In the genomic region with DNA sequence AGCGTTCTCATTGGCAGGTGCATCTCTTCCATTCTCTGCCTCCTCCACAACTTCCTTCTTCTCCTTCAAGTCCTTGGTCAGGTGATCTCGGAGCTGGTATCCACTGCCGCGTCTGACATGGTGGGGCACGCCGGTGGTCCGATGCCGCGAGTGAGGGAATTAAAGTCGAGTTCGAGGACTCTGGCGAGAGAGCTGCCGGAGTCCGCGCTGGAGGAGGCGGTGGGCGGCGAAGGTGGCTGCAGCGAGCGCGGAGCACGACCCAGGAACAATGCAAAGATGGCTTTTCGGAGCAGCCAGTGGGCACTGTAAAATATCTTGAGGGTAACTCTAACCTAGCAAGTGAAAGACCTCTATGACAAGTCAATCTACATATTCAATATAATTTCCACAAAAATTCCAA, we compare ENCODE assay signal across 8 mouse cellular contexts.
DNase-seq lines count a peak whose midpoint lies in the region; ATAC-seq lines count a peak whose summit lies in the region.

No protein-coding gene starts in this region.

- DNase-seq in CD8-positive naive resting alpha-beta T cell, adult 2 months (ENCODE audit: low read depth in 2 of 2, low spot score in 2 of 2), result peak; percentile 5 to 6
- DNase-seq in cerebellum, adult 8-10 months, result peak; percentile 10
- DNase-seq in heart, adult 9 months (ENCODE audit: low spot score in 2 of 2), result peak; percentile 4 to 20
- peak; percentile 0 to 3 for DNase-seq in kidney, adult 8-10 months
- peak; percentile 4 to 7 for DNase-seq in spleen, adult 18-20 months
- DNase-seq in urinary bladder, adult 2 months (ENCODE audit: low spot score), result peak; percentile 20

- peak; percentile 57; the same call in 1 of the 2 replicates for ATAC-seq in frontal cortex, adult (ENCODE audit: low TSS enrichment)
- peak; percentile 90 for ATAC-seq in megakaryocyte, adult 5-6 weeks (ENCODE audit: poor library complexity, severe bottlenecking)

Comparison
In these comparisons a context has a peak if more than half of its experiments do, and no peak if none do; other contexts are left out.
1. Peak in every context shown above with its lines: DNase-seq and ATAC-seq.